Comparison of ENCODE assay signal across 20 mouse cellular contexts in genomic region chr1:58090191-58090590, GRCm38 (mm10).
A peak's percentile ranks its signal among the peaks of the same experiment; 100 is the strongest.
DNase-seq lines count a peak whose midpoint lies in the region; ATAC-seq lines count a peak whose summit lies in the region.
"Had no signal": no experiment of that assay in that cellular context is flagged by ENCODE, and none has a peak within 500 bp of the region (broad histone marks: within the 10 kb centered on the region; RNA-seq: fewer than 3 reads in every experiment).

No protein-coding gene starts in this region.

- no peak for DNase-seq in frontal cortex, postnatal 36 days (ENCODE audit: low spot score in 2 of 2)
- peak; percentile 35 for DNase-seq in layer of hippocampus, adult 9-11 months
- no peak for DNase-seq in layer of hippocampus, adult 11-12 months (ENCODE audit: low spot score)
- DNase-seq in right cerebral cortex, postnatal 25 days = peak; percentile 17
- no peak for DNase-seq in right cerebral cortex, postnatal 10 days (ENCODE audit: low spot score in 2 of 2)
- DNase-seq in thymus, adult 18-20 months = no peak
- DNase-seq: adrenal gland, adult 2 months; adrenal gland, postnatal 14 days; B cell, adult 2 months; cerebellum, adult 11-12 months; cerebellum, adult 8-10 months; cerebellum, postnatal 10 days; cerebellum, postnatal 36 days; embryo, embryonic 11 days; gastrocnemius, postnatal 10 days; gastrocnemius, postnatal 36 days; heart, postnatal 36 days had no signal

- peak; percentile 38; the same call in 1 of the 2 replicates for ATAC-seq in frontal cortex, adult (ENCODE audit: low TSS enrichment)
- ATAC-seq: forebrain, embryonic 16.5 days; hindbrain, embryonic 16.5 days had no signal

Comparison
In these comparisons a context has a peak if more than half of its experiments do, and no peak if none do; other contexts are left out.
1. DNase-seq: peak in layer of hippocampus, adult 9-11 months (single experiment) and right cerebral cortex, postnatal 25 days (single experiment); none in frontal cortex, postnatal 36 days (0 of 2), layer of hippocampus, adult 11-12 months (single experiment), right cerebral cortex, postnatal 10 days (0 of 2) and thymus, adult 18-20 months (0 of 2).